Mouse (Mus musculus): Measurements from ENCODE around the gene Lcn3. TPM values are rescaled to one million over a fixed set of nuclear protein-coding genes. Genes with fewer than 3 reads are reported as not detected.
"Not testable (repeated sequence)": the region's sequence is repeated elsewhere in the genome, so short reads cannot be mapped to it uniquely, and the experiment has no call there.

Gene Lcn3
- not detected for total RNA-seq (2022)

- DNase-seq (ENCODE audit: low spot score in 2 of 2), result no peak
Measured at GRCm38 (mm10) chr2:25765269-25765668, at the start of gene Lcn3. Gene Lcn3 (plus strand): TSS chr2:25765569.

- DNase-seq (ENCODE audit: low spot score in 2 of 2), result no peak
Measured at GRCm38 (mm10) chr2:25717222-25717621, 48.1 kb upstream of the Lcn3 start.

DNA sequence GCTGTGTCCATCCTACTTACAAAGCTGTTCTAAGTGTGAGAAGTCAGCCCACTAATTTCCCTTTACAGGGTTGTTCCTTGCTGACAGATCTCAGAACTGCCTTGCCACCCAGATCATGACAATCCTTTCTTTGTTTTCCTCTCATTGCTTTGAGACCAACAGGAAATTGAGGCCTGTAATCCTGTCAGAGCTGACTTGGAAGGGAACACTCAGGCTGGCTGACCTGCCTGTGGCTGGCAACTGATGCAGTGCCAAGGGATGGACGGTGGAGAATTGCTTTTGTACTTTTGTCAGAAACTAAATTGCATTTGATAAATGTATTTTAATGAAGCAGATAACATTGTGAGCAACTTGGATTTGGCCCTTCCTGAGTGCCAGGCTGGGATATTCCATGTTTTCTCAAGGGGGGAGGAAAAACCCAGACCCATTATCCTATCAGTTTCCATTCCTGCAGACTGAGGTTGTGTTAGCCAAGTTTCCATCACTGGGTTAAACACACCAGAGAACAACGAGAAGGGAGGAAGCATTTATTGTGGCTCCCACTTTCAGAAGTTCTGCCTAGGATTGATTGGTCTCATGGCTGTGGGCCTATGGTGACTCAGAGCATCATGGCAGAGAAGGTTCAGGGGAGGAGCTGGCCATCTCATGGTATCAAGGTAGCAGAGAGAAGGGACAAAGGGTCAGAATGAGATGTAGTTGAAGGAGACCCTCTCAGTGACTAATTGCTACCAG lies 32.0 kb upstream of the Lcn3 start:
- no peak for DNase-seq (ENCODE audit: low spot score in 2 of 2)

DNA sequence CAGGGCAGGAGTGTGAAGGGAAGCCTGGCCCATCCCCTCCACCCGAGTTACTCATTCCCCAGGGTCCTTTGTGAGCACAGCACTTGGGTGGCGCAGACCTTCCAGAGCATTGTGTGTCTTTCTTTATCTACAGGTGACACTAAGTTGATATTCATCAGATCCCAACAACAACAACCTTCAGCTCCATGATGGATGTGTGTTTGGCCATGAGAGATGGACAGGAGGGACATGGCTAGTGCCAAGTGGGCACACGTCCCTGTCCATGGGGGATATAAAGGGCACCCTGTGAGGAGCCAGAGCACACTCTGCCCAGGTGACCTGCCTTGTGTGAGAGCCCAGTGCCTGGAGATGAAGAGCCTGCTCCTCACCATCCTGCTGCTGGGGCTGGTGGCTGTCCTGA lies 28.7 kb upstream of the Lcn3 start, which contains the start of gene Obp2b:
Gene Obp2b, plus strand, starts transcription at position 301 of the 400 bp plus-strand sequence.
- not testable (repeated sequence) for DNase-seq (ENCODE audit: low spot score in 2 of 2)

DNA sequence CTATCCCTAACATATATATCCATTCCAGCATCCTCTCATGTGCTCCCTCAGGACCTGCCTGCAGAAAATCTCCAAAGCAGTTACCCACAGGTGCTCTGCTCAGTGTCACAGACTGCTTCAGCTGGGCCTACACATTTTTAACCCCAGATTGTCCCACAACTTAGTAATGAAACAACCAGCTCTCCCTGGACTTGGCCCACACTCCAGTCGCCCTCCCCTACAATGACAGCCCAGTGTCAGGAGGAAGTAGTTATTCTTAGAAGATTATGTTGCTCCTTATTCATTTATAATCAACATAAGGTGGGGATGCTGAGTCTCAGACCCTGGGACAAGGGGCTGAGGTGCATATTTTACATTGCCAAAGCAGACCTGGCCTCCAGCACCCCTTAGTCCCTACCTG lies 23.7 kb upstream of the Lcn3 start:
- DNase-seq (ENCODE audit: low spot score in 2 of 2), result no peak

DNA sequence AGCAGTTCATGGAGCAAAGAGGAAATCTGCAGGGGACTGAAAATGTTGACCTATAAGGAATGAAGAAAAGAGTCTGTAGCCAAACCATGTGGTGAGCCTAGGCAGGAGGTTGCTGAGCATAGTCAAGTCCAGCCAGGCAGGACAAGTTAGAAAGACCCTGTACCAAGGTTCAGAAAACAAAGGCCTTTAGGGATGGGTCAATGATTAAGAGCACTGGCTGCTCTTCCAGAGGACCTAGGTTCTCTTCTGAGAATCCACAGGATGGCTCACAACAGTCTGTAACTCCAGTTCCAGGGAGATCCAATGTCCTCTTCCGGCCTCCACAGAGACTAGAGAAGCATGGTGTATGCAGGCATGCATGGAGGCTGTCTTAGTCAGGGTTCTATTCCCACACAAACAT lies 11.2 kb upstream of the Lcn3 start:
- no peak for DNase-seq (ENCODE audit: low spot score in 2 of 2)

DNA sequence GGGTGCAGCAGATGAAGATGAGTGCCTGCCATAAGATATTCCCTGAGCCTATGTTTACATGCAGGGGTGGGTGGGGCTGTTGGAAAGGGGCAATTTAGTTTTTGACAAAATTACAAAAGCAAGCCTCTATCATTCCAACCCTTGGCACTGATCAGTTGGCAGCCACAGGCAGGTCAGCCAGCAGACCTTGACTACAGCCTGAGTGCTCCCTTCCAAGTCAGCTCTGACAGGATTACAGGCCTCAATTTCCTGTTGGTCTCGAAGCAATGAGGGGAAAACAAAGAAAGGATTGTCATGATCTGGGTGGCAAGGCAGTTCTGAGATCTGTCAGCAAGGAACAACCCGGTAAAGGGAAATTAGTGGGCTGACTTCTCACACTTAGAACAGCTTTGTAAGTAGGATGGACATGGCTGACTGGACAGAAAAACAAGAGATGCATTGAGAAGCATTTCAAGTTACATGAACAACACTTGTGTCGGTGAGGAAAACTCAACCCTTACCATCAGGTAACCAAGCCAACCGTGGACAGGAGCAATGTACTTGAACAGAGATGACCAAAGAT lies 7.2 kb upstream of the Lcn3 start:
- no peak for DNase-seq (ENCODE audit: low spot score in 2 of 2)

- no peak for DNase-seq (ENCODE audit: low spot score in 2 of 2)
Measured at GRCm38 (mm10) chr2:25767764-25768163, 2.4 kb downstream of the Lcn3 start.

DNA sequence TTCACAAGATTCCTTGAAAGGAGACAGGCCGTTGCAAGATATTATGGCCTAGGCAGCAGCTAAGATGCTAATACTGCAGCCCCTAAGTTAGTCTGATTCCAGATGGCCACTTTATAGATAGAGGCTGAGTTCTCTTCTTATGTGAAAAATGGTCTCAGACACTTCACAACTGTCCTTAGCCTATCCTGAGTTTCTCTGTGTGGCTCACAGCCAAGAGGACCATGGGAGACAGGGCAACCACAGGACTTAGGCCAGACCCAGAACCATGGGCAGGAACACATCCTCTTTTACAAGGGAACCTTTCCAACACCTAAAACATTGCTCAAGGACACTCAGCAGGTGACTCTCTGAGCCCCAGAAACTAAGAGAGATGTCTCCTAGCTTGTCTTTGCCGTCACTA lies 8.1 kb downstream of the Lcn3 start:
- no peak for DNase-seq (ENCODE audit: low spot score in 2 of 2)

DNA sequence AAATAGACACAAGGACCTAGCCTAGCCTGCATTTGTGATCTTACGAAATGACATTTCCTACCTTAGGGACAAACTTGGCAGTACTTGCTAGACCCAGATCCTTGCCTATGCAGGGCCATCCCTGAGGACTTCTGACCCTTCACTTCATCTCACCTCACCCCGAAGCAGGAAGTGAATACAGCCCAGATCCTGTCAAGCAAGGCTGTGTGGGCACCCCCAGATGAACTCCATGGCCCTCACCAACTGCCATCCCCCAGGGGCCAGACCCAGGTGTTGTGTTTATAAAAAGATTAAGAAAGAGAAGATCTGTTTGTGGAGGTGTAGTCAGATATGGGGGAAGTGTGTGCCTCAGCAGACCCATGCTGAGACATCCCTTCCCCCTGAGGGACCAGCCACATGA lies 9.3 kb downstream of the Lcn3 start:
- no peak for DNase-seq (ENCODE audit: low spot score in 2 of 2)

DNA sequence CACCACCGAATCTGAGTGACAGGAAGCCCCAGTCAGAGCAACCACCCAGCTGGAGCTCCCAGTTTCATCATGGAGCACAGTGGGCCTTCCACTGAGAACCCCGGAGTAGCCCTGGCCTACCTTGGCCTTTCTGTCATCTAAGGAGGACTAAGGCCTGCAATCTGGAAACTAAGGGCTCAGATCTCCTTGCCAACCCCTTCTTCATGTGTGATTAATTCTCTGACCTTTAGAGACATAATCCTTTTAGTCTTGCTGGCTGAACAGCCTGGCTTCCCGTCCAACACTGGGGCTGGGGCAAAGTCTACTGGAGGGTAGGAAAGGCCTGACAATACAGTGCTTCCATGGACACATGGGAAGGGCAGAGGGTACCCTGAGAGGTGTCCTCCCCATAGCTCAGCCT lies 10.6 kb downstream of the Lcn3 start:
- DNase-seq (ENCODE audit: low spot score in 2 of 2), result no peak

DNA sequence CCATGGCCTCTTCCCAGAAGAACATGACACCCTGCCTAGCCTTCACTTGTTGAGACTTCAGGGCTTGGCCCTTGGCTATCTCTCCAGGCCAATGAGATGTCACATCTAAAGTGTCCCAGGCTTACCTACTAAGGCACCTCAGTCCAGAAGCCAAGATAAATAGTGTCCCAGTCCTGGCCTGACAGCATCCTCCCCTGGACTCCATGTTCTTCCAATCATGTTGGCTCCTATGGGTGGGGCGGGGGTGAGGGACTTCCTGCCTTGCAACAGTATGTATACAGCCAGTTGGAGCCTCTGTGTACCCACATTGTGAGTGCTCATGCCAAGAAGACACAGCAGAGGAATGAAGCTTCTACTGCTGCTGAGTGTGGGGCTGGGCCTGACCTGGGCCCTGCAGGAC lies 11.3 kb downstream of the Lcn3 start, which contains the start of gene Lcn11:
Gene Lcn11, plus strand, starts transcription at position 301 of the 400 bp plus-strand sequence.
- no peak for DNase-seq (ENCODE audit: low spot score in 2 of 2)

DNA sequence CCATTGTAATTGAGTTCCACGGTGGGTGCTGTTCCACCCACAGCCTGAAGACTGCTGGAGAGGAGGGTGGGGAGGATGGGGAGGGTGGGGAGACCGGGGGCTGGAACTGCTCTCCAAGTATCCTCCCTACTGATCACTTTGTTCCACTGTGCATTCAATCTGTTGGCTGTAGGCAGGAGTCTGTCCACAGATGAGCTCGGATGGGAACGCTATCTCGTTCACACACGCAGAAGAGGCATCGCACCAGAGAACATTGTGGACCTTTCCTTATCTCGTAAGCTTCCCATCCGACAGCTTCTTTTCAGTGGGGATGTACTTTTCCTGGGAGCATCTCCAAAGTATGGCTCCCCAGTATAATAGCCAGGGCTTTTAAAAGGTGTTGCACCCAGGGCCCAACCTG lies 13.7 kb downstream of the Lcn3 start:
- no peak for DNase-seq (ENCODE audit: low spot score in 2 of 2)

DNA sequence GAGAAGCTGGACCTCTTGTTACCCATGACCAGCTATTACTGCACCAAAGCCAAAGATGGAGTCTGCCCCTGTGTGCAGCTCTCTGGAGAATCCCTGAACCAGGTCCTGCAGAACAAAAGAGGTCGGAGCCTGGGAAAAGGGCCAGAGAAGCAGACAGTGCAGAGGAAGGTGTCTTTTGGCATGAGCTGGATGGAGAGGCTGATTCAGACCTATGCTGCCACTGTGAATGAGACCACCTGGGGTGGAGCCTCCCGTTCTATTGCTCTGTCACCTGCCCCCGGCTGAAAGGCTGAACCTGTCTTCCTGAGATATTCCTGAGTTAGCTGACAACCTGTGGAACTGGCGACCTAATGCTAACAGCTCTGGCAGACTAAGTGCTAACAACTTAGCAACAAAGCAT lies 15.6 kb downstream of the Lcn3 start:
- no peak for DNase-seq (ENCODE audit: low spot score in 2 of 2)

- no peak for DNase-seq (ENCODE audit: low spot score in 2 of 2)
Measured at GRCm38 (mm10) chr2:25781957-25782356, 16.6 kb downstream of the Lcn3 start, which contains the start of gene Gm13539. Gene Gm13539 (plus strand): TSS chr2:25782257.

DNA sequence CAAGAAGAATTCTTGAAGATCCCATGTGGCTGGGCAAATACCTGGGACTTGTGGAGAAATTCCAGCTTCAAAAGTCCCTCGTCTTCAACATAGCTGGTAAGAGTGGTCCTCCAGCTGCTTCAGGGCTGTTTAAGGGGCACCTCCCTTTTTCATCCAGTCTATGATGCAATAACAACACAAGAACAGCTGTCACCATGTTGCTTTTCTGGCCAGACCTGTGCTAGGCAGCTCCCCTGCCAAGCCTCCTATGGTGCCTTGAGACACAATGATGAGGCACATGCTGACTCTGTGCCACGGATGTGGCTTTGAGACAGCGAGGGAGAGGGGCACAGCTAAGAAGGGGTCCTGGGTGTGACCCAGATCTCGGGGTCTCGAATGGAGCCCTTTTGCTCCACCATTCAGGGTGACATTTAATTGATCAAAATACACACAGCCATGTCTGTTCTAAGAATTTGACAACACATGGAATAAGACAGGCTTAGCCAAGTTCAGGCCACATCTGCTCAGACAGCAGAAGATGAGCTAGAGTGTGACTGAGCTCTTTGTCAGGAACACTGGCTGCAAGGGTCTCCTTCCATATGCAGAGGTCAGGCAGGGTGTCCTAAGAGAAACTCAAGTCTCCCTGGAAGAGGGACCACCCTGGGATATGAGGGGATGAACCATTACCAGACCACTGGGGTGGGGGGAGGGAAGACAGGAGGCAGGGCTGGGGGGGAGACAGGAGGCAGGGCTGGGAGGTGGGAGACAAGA lies 20.4 kb downstream of the Lcn3 start:
- no peak for DNase-seq (ENCODE audit: low spot score in 2 of 2)

DNA sequence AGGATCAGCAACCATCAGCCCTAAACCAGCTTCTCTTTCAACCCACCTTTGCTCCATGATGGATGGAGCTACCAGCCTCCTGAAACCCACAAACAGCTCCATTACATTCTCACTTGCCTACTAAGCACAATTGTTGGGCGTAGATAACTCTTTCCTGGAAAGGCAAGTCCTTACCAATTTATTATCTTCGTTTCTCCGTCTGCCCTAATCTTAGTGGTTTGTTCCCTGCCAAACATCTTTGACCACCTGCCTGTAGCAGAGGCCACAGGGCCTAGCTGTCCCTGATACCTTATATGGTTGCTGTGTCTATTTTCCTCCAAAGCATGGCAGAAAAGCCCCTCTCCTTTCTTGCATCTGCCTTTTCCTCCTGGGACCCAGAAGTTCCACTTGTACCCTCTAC lies 23.7 kb downstream of the Lcn3 start:
- DNase-seq (ENCODE audit: low spot score in 2 of 2), result no peak

DNA sequence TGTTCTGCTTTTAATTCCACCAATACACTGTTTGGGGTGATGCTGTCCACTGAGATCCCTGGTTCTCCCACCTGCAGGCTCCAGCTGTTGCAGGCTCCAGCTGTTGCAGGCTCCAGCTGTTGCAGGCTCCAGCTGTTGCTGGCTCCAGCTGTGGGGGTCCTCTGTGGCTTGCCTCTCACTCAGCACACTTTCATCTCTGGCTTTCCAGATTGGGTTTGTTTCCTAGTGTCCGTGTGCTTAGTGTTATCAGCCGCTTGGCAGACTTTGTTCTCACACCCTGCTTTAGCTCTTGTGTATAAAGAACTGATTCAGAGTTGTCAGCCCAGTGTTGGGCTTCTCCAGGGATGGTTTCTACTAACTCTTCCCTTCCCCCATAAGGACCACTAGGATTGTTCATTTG lies 32.3 kb downstream of the Lcn3 start:
- no peak for DNase-seq (ENCODE audit: low spot score in 2 of 2)

GRCm38 (mm10) chr2:25798065-25798464 lies 32.7 kb downstream of the Lcn3 start:
- no peak for DNase-seq (ENCODE audit: low spot score in 2 of 2)

DNA sequence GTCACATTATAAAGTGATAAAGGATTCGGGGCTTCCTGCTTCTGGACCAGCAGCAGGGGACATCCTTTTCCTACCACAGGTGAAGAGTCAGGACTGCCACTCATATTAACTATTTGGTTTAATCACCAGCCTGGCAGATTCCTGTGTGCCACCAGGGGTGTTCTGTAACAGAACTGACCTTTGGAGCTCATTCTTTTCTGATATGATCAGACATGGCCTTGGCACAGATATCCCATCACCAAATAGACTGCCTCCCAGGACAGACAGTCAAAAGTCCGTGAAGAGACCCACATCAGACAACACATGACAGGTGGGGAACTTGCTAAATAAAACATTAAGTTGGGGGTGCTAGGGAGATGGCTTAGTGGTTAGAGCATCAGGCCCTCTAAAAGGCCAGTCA lies 46.3 kb downstream of the Lcn3 start:
- DNase-seq (ENCODE audit: low spot score in 2 of 2), result no peak

GRCm38 (mm10) chr2:25813364-25813763 lies 48.0 kb downstream of the Lcn3 start:
- no peak for DNase-seq (ENCODE audit: low spot score in 2 of 2)

DNA sequence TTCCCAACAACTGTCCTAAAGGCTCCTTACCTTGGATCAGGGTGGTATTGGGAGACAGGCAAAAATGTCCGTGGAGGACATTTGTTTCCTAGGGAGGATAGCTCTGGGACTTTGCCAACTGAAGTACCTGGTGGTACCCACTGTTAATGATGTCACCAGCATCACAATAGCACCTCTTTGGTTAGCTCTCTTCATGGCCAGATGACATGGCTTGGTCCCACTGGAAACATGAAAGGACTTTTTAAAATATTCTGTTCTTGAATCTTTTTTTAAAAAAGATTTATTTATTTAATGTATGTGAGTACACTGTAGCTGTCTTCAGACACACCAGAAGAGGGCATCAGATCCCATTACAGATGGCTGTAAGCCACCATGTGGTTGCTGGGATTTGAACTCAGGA lies 50.4 kb downstream of the Lcn3 start, which contains the start of gene Glt6d1:
Gene Glt6d1, minus strand, starts transcription at position 101 of the 400 bp plus-strand sequence.
- DNase-seq (ENCODE audit: low spot score in 2 of 2), result not testable (repeated sequence)
